Comparison of ENCODE assay signal across 8 mouse cellular contexts in the genomic region with DNA sequence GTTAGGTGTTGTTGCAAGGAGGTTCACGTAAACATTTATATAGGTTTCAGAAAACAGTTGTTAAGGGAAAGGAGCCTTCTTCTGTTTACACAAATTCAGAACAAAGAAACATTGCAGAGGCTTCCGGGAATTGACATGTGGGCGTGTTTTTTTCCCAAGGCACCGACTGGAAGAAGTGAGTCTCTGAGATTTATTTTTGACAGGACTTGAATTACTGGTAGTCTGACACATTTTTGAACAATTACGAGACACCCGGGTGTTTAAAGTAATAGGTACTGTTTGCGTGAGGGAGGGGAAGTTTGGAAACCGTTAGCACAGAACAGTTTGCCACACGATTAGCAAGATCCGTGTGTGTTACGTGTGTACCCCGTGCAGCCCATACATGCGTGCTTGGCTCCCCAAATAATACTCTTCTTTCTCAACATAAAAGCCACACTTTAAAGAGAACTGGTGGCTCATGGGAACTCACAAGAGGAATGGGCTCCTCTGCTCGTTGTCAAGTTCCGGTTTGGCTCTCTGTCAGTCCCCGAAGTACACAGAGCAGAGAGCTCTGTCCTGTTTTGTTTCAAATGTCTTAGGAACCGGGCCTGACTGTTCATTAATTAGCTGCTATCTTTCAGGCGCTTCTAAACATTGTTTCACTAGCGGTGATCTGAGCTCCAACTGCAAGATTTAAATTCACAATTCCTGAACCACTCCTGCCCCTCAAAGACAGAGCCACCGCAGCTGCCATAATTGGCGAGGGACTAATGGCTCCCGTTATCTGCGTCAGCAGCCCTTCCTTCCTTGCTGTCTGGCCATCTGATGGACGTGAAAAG.
A peak's percentile ranks its signal among the peaks of the same experiment; 100 is the strongest.
DNase-seq lines count a peak whose midpoint lies in the region; ATAC-seq and TF ChIP-seq lines count a peak whose summit lies in the region.

No protein-coding gene starts in this region.

- TF ChIP-seq EP300 in heart, adult 2 months (IDR thresholded peaks at IDR 0.05; ENCODE audit: insufficient read depth, low read depth, low read length): 0 out of 2 replicates have a peak, but pooled peaks have one; percentile 8
- TF ChIP-seq EP300 in stomach, postnatal 0 days (optimal IDR thresholded peaks at IDR 0.05): peak; percentile 64

- H3K36me3 ChIP-seq in heart, adult 2 months (ENCODE audit: control insufficient read depth, insufficient read depth, low read length): no peaks in the 10 kb centered on the region
- no peaks in the 10 kb centered on the region for H3K36me3 ChIP-seq in lung, embryonic 14.5 days (ENCODE audit: insufficient read depth)
- no peaks in the 10 kb centered on the region for H3K36me3 ChIP-seq in stomach, postnatal 0 days (ENCODE audit: control insufficient read depth, insufficient read depth, low read length)

- H3K9me3 ChIP-seq in lung, embryonic 14.5 days (ENCODE audit: low read depth, low read length): no peaks in the 10 kb centered on the region
- H3K9me3 ChIP-seq in stomach, postnatal 0 days (ENCODE audit: control insufficient read depth, low read length): no peaks in the 10 kb centered on the region

- H3K27ac ChIP-seq in heart, adult 2 months: peak overlapping the region; percentile 92
- H3K27ac ChIP-seq in lung, embryonic 14.5 days (ENCODE audit: low read depth): peak overlapping the region; percentile 86
- H3K27ac ChIP-seq in stomach, postnatal 0 days (replicated peaks): peak overlapping the region; percentile 74

- TF ChIP-seq CTCF in heart, adult 2 months (IDR thresholded peaks at IDR 0.05): no peak
- no peak for TF ChIP-seq CTCF in lung, embryonic 14.5 days (IDR thresholded peaks at IDR 0.05; ENCODE audit: low read depth)
- no peak for TF ChIP-seq CTCF in stomach, postnatal 0 days (IDR thresholded peaks at IDR 0.05; ENCODE audit: low read depth)

- peak overlapping the region; percentile 53 for H3K4me2 ChIP-seq in lung, embryonic 14.5 days
- H3K4me2 ChIP-seq in stomach, postnatal 0 days (replicated peaks; ENCODE audit: low read depth): peak overlapping the region; percentile 43

- H3K9ac ChIP-seq in heart, adult 2 months (ENCODE audit: low read depth, low read length): peak overlapping the region; percentile 61
- peak overlapping the region; percentile 27 for H3K9ac ChIP-seq in lung, embryonic 14.5 days
- H3K9ac ChIP-seq in stomach, postnatal 0 days (ENCODE audit: low read length): 0 out of 2 replicates have a peak overlapping the region, but pooled peaks have one; percentile 13

- peak; percentile 69 for ATAC-seq in lung, embryonic 14.5 days (ENCODE audit: insufficient read depth)
- ATAC-seq in stomach, postnatal 0 days (ENCODE audit: low FRiP score, low TSS enrichment): peak; percentile 49; the same call in 1 of the 2 replicates

- H3K27me3 ChIP-seq in heart, adult 2 months (ENCODE audit: control insufficient read depth, insufficient read depth, low read length): no peaks in the 10 kb centered on the region
- no peaks in the 10 kb centered on the region for H3K27me3 ChIP-seq in lung, embryonic 14.5 days (ENCODE audit: insufficient read depth, low read length)
- H3K27me3 ChIP-seq in stomach, postnatal 0 days (ENCODE audit: control insufficient read depth, insufficient read depth, low read length): no peaks in the 10 kb centered on the region

- TF ChIP-seq POLR2A in heart, adult 2 months (IDR thresholded peaks at IDR 0.05; ENCODE audit: insufficient read depth, low read depth, low read length): peak; percentile 18; the same call in 1 of the 2 replicates

- peaks cover 17% of the 10 kb centered on the region for H3K4me1 ChIP-seq in heart, adult 2 months (ENCODE audit: control insufficient read depth, insufficient read depth, low read length)
- peaks cover 28% of the 10 kb centered on the region for H3K4me1 ChIP-seq in lung, embryonic 14.5 days (ENCODE audit: insufficient read depth)
- H3K4me1 ChIP-seq in stomach, postnatal 0 days (replicated peaks; ENCODE audit: control insufficient read depth, insufficient read depth): peaks cover 2% of the 10 kb centered on the region; the same call in 1 of the 2 replicates

- H3K4me3 ChIP-seq in heart, adult 2 months: 0 out of 2 replicates have a peak overlapping the region, but pooled peaks have one; percentile 13
- H3K4me3 ChIP-seq in lung, embryonic 14.5 days (ENCODE audit: low read depth, low read length): no peak overlapping the region; the same call in 1 of the 2 replicates
- H3K4me3 ChIP-seq in stomach, postnatal 0 days (ENCODE audit: low read depth, low read length): peak overlapping the region; percentile 19; the same call in 1 of the 2 replicates

- H3K79me2 ChIP-seq in heart, adult 2 months (replicated peaks; ENCODE audit: control insufficient read depth, insufficient read depth, low read length): no peaks in the 10 kb centered on the region; the same call in 1 of the 2 replicates

- DNase-seq in adrenal gland, postnatal 10 days: peak; percentile 30
- no peak for DNase-seq in adrenal gland, postnatal 25 days
- peak; percentile 47 to 57 for DNase-seq in heart, adult 2 months
- DNase-seq in kidney, adult 18-20 months: peak; percentile 40
- DNase-seq in lung, embryonic 14.5 days: peak; percentile 87
- peak; percentile 30 for DNase-seq in stomach, postnatal 0 days (ENCODE audit: low spot score)
- DNase-seq in spleen, adult 18-20 months: no peak
- no peak for DNase-seq in cerebellum, postnatal 14 days

- 24% methylated on average over 24 of the region's 24 CpGs for WGBS in heart, adult 2 months
- WGBS in lung, embryonic 14.5 days: 18% methylated on average over 24 of the region's 24 CpGs
- 16% methylated on average over 24 of the region's 24 CpGs for WGBS in stomach, postnatal 0 days

- intact Hi-C loops in heart, adult 2 months (cut with DNase I): loop anchor here (2.0 to 5.0 kb wide), 4 partner anchors 27 to 92 kb away; partner anchors contain the start of gene Tshz2

Comparison
In these comparisons a context has a peak if more than half of its experiments do, and no peak if none do; other contexts are left out.
1. DNase-seq: peak in adrenal gland, postnatal 10 days (single experiment), heart, adult 2 months (2 of 2), kidney, adult 18-20 months (single experiment), lung, embryonic 14.5 days (single experiment) and stomach, postnatal 0 days (single experiment); none in adrenal gland, postnatal 25 days (single experiment), spleen, adult 18-20 months (0 of 2) and cerebellum, postnatal 14 days (0 of 2).
2. Peak in every context shown above with its lines, with median percentiles within 50 percentile points of each other: H3K27ac ChIP-seq and H3K9ac ChIP-seq.